Mouse (Mus musculus) ES-Bruce4 (cell line): ENCODE results near the gene Crebrf.

Experiments used
- CTCF ChIP-seq: IDR thresholded peaks from one replicate; pipeline ENCODE4 v1.8.1; 2011; ENCODE audit warnings: low read depth, low read length
- EP300 ChIP-seq: IDR thresholded peaks from 2 replicates; pipeline ENCODE4 v1.6.1; 2011; ENCODE audit warnings: low read depth, low read length; ENCODE audit not compliant: insufficient read depth
- POLR2A ChIP-seq: IDR thresholded peaks from one replicate; pipeline ENCODE4 v1.8.1; 2011; ENCODE audit warnings: low read length; ENCODE audit not compliant: insufficient read depth

GRCm38 (mm10) chr17:26778430-26779100, 63.1 kb downstream of the Crebrf start:
- TF ChIP-seq CTCF: no peak
- no peak for TF ChIP-seq POLR2A
- no peak for TF ChIP-seq EP300
